Mouse (Mus musculus) midbrain, embryonic 13.5 days (tissue): ENCODE results near the gene Zfp128. TPM values are rescaled to one million over a fixed set of nuclear protein-coding genes. Genes with fewer than 3 reads are reported as not detected.
"Not testable (repeated sequence)": the region's sequence is repeated elsewhere in the genome, so short reads cannot be mapped to it uniquely, and the experiment has no call there.

Experiments
- ATAC-seq: fragments of 200-750 bp; cut with Nextera tagmentation; 2 replicates; pipeline ENCODE4 v1.8.0; 2017; ENCODE audit warnings: mild to moderate bottlenecking, moderate TSS enrichment, moderate library complexity
- H3K27ac ChIP-seq: fragments of 300-500 bp; sonication (generic); 2 replicates; pipeline ENCODE4 v1.5.1; 2015; ENCODE audit warnings: inconsistent platforms, mild to moderate bottlenecking, moderate library complexity
- H3K27me3 ChIP-seq: fragments of 300-500 bp; sonication (generic); 2 replicates; pipeline ENCODE4 v1.6.1; 2015; ENCODE audit warnings: mild to moderate bottlenecking, inconsistent platforms
- H3K36me3 ChIP-seq: fragments of 300-500 bp; sonication (generic); 2 replicates; pipeline ENCODE4 v1.6.1; 2015; ENCODE audit warnings: mild to moderate bottlenecking, inconsistent platforms
- H3K4me1 ChIP-seq: fragments of 300-500 bp; sonication (generic); replicated peaks from 2 replicates; pipeline ENCODE4 v1.6.1; 2015; ENCODE audit warnings: inconsistent platforms
- H3K4me2 ChIP-seq: fragments of 300-500 bp; sonication (generic); replicated peaks from 2 replicates; pipeline ENCODE4 v1.6.1; 2015; ENCODE audit warnings: moderate library complexity, mild to moderate bottlenecking, inconsistent platforms
- H3K4me3 ChIP-seq: fragments of 300-500 bp; sonication (generic); replicated peaks from 2 replicates; pipeline ENCODE4 v1.5.1; 2015; ENCODE audit warnings: mild to moderate bottlenecking, inconsistent platforms
- H3K9ac ChIP-seq: fragments of 300-500 bp; sonication (generic); replicated peaks from 2 replicates; pipeline ENCODE4 v1.6.1; 2015; ENCODE audit warnings: mild to moderate bottlenecking, inconsistent platforms
- H3K9me3 ChIP-seq: fragments of 300-500 bp; sonication (generic); 2 replicates; pipeline ENCODE4 v1.6.1; 2016; ENCODE audit warnings: mild to moderate bottlenecking, inconsistent platforms
- WGBS: fragments of 180-500 bp; shearing (Covaris S2); methylation state at CpG from one replicate; pipeline ENCODE4 v1.1.7; 2015; 5-methylcytosine and 5-hydroxymethylcytosine counted together
- polyA plus RNA-seq: library from polyadenylated mRNA; unstranded; fragments of >200 nt; fragmentation: Nextera tagmentation; extraction: Ambion mirVana; gene quantifications from 2 replicates; pipeline ENCODE4 v1.2.1, GENCODE M21; 2015

Zfp128 gene
- polyA plus RNA-seq, 1 experiment from 2014 or later = 7.6 TPM

GRCm38 (mm10) chr7:12927191-12927680, 46.3 kb downstream of the Zfp128 start, which contains the start of gene Rnf225:
Gene Rnf225, plus strand, starts transcription at chr7:12927416.
- Histone ChIP-seq H3K27me3 (peaks cover 33% of the 10 kb centered on the region), H3K36me3 (peaks cover 49% of the 10 kb centered on the region), H3K4me3 (peak within 1 kb of the TSS; percentile 24), H3K27ac (no peak within 1 kb of the TSS), H3K4me1 (peaks cover 23% of the 10 kb centered on the region), H3K9ac (peak within 1 kb of the TSS; percentile 51; the same call in 1 of the 2 replicates), H3K9me3 (no peaks in the 10 kb centered on the region), H3K4me2 (peak within 1 kb of the TSS; percentile 42)
- WGBS = 25% methylated on average over 8 of the region's 8 CpGs
- ATAC-seq = no peak

DNA sequence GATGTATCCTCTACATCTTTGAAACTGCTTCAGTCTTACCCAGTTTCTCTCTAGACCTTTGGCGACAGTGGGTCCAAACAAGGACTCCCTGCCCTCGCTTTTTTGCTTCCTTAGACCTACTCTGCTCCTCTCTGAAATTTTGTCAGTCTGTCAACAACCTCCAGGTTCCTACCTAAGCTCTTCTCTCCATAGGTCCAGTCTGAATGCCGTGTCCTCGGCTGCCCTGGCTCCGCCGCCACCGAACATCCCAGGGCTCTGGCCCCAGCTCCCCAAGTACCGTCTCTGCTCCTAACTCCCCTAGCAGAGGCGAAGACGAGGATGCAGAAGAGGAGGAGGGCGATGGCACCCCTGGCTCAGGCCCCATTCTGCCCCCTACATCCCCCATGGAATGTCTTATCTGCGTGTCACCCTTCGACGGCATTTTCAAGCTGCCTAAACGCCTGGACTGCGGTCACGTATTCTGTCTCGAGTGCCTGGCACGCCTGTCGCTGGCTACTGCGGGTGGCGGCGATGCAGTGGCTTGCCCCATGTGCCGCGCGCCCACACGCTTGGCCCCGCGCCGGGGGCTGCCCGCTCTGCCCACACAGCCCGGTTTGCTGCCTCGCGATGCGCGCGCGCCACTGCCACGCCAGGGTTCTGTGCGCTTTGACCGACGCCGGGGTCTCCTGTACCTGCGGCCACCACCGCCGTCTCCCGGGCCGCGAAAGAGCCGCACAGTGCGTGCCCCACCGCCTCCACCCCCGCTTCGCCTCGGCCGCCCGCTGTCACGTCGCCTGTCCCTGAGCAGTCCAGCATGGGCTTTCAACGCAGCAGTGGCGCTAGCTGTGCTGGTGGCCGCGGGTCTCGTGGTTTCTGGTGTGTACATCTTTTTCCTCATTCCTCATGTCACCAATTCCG, 47.0 kb downstream of the Zfp128 start:
- ATAC-seq = peak; percentile 62; the same call in 1 of the 2 replicates
- H3K36me3 ChIP-seq = peaks cover 49% of the 10 kb centered on the region
- H3K9ac ChIP-seq = peak overlapping the region; percentile 51; the same call in 1 of the 2 replicates
- H3K27ac ChIP-seq = no peak overlapping the region
- H3K27me3 ChIP-seq = peaks cover 33% of the 10 kb centered on the region
- 4% methylated on average over 65 of the region's 65 CpGs for WGBS
- peak overlapping the region; percentile 24 for H3K4me3 ChIP-seq
- peaks cover 19% of the 10 kb centered on the region for H3K4me1 ChIP-seq
- H3K9me3 ChIP-seq = no peaks in the 10 kb centered on the region
- peak overlapping the region; percentile 42 for H3K4me2 ChIP-seq

DNA sequence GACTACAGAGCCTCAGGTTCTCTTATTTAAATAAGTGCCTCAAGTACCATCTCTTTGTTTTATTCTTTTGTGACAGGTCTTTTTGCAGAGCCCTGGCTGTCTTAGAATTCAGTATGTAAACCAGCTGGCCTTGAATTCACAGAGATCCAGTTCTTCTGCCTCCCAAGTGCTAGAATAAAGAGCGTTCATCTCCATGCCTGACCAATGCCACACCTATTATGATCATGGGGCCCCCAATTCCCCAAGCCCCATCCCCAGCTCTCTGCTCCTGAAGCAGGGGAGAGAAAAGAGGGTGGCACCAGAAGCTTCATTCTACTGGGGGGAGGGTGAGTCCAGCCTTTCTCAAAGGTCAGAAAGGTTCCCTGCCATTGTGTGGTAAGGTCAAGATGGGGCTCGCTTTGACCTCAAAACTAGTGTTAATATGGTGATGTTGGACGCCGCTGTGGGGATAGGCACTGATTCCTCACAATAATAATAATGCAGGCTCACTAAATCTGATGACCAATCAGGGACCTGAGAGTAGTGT, 52.7 kb downstream of the Zfp128 start:
- 52% methylated on average over 4 of the region's 4 CpGs for WGBS
- Histone ChIP-seq H3K27me3 (peaks cover under 1% of the 10 kb centered on the region; the same call in 1 of the 2 replicates), H3K27ac (no peak overlapping the region), H3K4me1 (no peaks in the 10 kb centered on the region), H3K9ac (0 out of 2 replicates have a peak overlapping the region, but pooled peaks have one; percentile 32), H3K36me3 (peaks cover 4% of the 10 kb centered on the region), H3K9me3 (no peaks in the 10 kb centered on the region), H3K4me2 (no peak overlapping the region), H3K4me3 (no peak overlapping the region)
- no peak for ATAC-seq

DNA sequence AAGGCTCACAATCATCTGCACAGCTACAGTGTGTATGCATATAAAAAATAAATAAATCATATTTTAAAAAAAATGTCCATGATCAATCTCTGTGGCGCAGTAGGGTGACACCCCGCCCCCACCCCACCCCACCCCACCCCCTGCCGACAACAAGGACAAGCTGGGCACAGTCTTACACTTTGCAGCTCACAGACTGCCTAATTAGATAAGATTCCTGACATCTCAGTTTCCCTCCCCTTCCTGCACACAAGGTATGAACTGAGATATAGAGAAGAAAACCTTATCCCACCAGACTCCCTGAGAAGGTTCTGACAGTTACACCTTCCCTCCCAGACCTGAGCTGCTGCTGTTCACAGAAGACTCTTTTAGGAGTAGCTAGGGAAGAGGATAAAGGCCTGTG, 53.8 kb downstream of the Zfp128 start:
- H3K4me3 ChIP-seq = no peak overlapping the region
- H3K4me2 ChIP-seq = no peak overlapping the region
- H3K27ac ChIP-seq = no peak overlapping the region
- H3K9me3 ChIP-seq = no peaks in the 10 kb centered on the region
- H3K4me1 ChIP-seq = no peaks in the 10 kb centered on the region
- H3K27me3 ChIP-seq = no peaks in the 10 kb centered on the region
- H3K36me3 ChIP-seq = peaks cover 4% of the 10 kb centered on the region
- no peak for ATAC-seq
- 82% methylated on average over 3 of the region's 3 CpGs for WGBS
- H3K9ac ChIP-seq = no peak overlapping the region

DNA sequence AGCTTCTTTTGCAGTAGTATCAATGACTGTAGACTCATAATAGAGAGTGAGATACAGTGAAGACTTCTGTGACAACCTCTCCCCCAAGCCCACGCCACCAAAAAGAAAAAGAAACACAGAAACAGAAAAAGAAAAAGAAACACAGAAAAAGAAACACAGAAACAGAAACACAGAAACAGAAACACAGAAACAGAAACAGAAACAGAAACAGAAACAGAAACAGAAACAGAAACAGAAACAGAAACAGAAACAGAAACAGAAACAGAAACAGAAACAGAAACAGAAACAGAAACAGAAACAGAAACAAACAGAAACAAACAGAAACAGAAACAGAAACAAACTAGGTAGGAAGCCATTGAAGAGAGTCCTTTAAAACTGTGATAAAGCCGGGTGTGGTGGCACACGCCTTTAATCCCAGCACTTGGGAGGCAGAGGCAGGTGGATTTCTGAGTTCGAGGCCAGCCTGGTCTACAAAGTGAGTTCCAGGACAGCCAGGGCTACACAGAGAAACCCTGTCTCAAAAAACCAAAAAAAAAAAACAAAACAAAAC, 56.4 kb downstream of the Zfp128 start:
- WGBS = 93% methylated on average over 4 of the region's 4 CpGs
- not testable (repeated sequence) for H3K27ac ChIP-seq, ATAC-seq, H3K9me3 ChIP-seq, H3K36me3 ChIP-seq, H3K4me3 ChIP-seq, H3K27me3 ChIP-seq, H3K4me1 ChIP-seq, H3K4me2 ChIP-seq, H3K9ac ChIP-seq

- Histone ChIP-seq H3K4me1 (no peaks in the 10 kb centered on the region), H3K27me3 (no peaks in the 10 kb centered on the region), H3K36me3 (no peaks in the 10 kb centered on the region), H3K4me2 (no peak overlapping the region), H3K4me3 (no peak overlapping the region), H3K9me3 (no peaks in the 10 kb centered on the region), H3K27ac (no peak overlapping the region), H3K9ac (no peak overlapping the region)
- 86% methylated on average over 4 of the region's 4 CpGs for WGBS
- no peak for ATAC-seq
These were observed 59.6 kb downstream of the Zfp128 start for GRCm38 (mm10) chr7:12940599-12940998.

Other genes starting within 250 kb of the Zfp128 start
- not detected in 2 replicates for gene Vmn2r54, start 240.9 kb upstream of the Zfp128 start, polyA plus RNA-seq
- not detected in 2 replicates for gene Vmn2r55, start 196.2 kb upstream of the Zfp128 start, polyA plus RNA-seq
- 0.03 TPM in 1 of 2 replicates, not detected in the other for gene Vmn2r56, start 146.2 kb upstream of the Zfp128 start, polyA plus RNA-seq
- gene Zscan18, start 77.5 kb upstream of the Zfp128 start, polyA plus RNA-seq = 20.8 and 21.4 TPM in 2 replicates
- 33.9 and 36.3 TPM in 2 replicates for gene Zfp329, start 62.3 kb upstream of the Zfp128 start, polyA plus RNA-seq
- gene Zfp110, start 46.4 kb upstream of the Zfp128 start, polyA plus RNA-seq = 31.8 and 31.9 TPM in 2 replicates
- 10.4 and 10.5 TPM in 2 replicates for gene Zscan22, start 16.6 kb downstream of the Zfp128 start, polyA plus RNA-seq
- gene Rps5, start 41.1 kb downstream of the Zfp128 start, polyA plus RNA-seq = 680 and 686 TPM in 2 replicates
- gene Rnf225, start 46.2 kb downstream of the Zfp128 start, polyA plus RNA-seq = 0.69 and 1.1 TPM in 2 replicates
- 13.7 and 15.4 TPM in 2 replicates for gene Zfp324, start 84.7 kb downstream of the Zfp128 start, polyA plus RNA-seq
- gene Zfp446, start 96.7 kb downstream of the Zfp128 start, polyA plus RNA-seq = 14.3 and 16.2 TPM in 2 replicates
- 0.11 and 0.23 TPM in 2 replicates for gene Slc27a5, start 117.0 kb downstream of the Zfp128 start, polyA plus RNA-seq
- gene Trim28, start 117.9 kb downstream of the Zfp128 start, polyA plus RNA-seq = 240 and 273 TPM in 2 replicates
- 37.3 and 41.2 TPM in 2 replicates for gene Zbtb45, start 128.9 kb downstream of the Zfp128 start, polyA plus RNA-seq
- gene Chmp2a, start 153.6 kb downstream of the Zfp128 start, polyA plus RNA-seq = 181 and 186 TPM in 2 replicates
- 63.1 and 91.6 TPM in 2 replicates for gene Ube2m, start 157.1 kb downstream of the Zfp128 start, polyA plus RNA-seq
- gene Mzf1, start 173.6 kb downstream of the Zfp128 start, polyA plus RNA-seq = 6.8 and 7.1 TPM in 2 replicates
- 0.03 and 0.04 TPM in 2 replicates for gene Vmn1r85, start 214.0 kb downstream of the Zfp128 start, polyA plus RNA-seq
- gene Vmn1r86, start 238.7 kb downstream of the Zfp128 start, polyA plus RNA-seq = not detected in 2 replicates